Mouse (Mus musculus): ENCODE data around the gene Slc26a3. TPM values are rescaled to one million over a fixed set of nuclear protein-coding genes. Genes with fewer than 3 reads are reported as not detected.

The Slc26a3 gene
- polyA plus RNA-seq, 1 experiment from 2014 or later: 0.07 TPM

- no peak overlapping the region for H3K4me2 ChIP-seq (replicated peaks; ENCODE audit: low read depth, low read length)
- no peak overlapping the region for H3K9ac ChIP-seq (replicated peaks; ENCODE audit: low read length)
- no peak for ATAC-seq (ENCODE audit: low FRiP score, low TSS enrichment)
- no peaks in the 10 kb centered on the region for H3K36me3 ChIP-seq (ENCODE audit: insufficient read depth, low read length)
- no peaks in the 10 kb centered on the region for H3K9me3 ChIP-seq (ENCODE audit: low read length)
- H3K4me1 ChIP-seq (ENCODE audit: insufficient read depth, low read length): no peaks in the 10 kb centered on the region
- no peak overlapping the region for H3K4me3 ChIP-seq (ENCODE audit: low read length)
- 43% methylated on average over 6 of the region's 6 CpGs for WGBS
- H3K27ac ChIP-seq (ENCODE audit: low read length): no peak overlapping the region
- H3K27me3 ChIP-seq (ENCODE audit: insufficient read depth, low read length): no peaks in the 10 kb centered on the region
Observed at GRCm38 (mm10) chr12:31507718-31508364, 117.2 kb downstream of the Slc26a3 start.

- no peak overlapping the region for H3K9ac ChIP-seq (replicated peaks; ENCODE audit: low read length)
- no peak overlapping the region for H3K4me2 ChIP-seq (replicated peaks; ENCODE audit: low read depth, low read length)
- no peak overlapping the region for H3K27ac ChIP-seq (ENCODE audit: low read length)
- WGBS: 91% methylated on average over 6 of the region's 6 CpGs
- H3K9me3 ChIP-seq (ENCODE audit: low read length): no peaks in the 10 kb centered on the region
- H3K36me3 ChIP-seq (ENCODE audit: insufficient read depth, low read length): no peaks in the 10 kb centered on the region
- no peak for ATAC-seq (ENCODE audit: low FRiP score, low TSS enrichment)
- H3K4me1 ChIP-seq (ENCODE audit: insufficient read depth, low read length): no peaks in the 10 kb centered on the region
- H3K27me3 ChIP-seq (ENCODE audit: insufficient read depth, low read length): no peaks in the 10 kb centered on the region
- no peak overlapping the region for H3K4me3 ChIP-seq (ENCODE audit: low read length)
Observed at GRCm38 (mm10) chr12:31508496-31508895, 117.8 kb downstream of the Slc26a3 start.

GRCm38 (mm10) chr12:31511218-31511617 is 120.5 kb downstream of the Slc26a3 start:
- Histone ChIP-seq H3K4me1 (ENCODE audit: insufficient read depth, low read length) (no peaks in the 10 kb centered on the region), H3K4me3 (ENCODE audit: low read length) (no peak overlapping the region), H3K27ac (ENCODE audit: low read length) (no peak overlapping the region), H3K9me3 (ENCODE audit: low read length) (no peaks in the 10 kb centered on the region), H3K36me3 (ENCODE audit: insufficient read depth, low read length) (no peaks in the 10 kb centered on the region), H3K4me2 (replicated peaks; ENCODE audit: low read depth, low read length) (no peak overlapping the region), H3K27me3 (ENCODE audit: insufficient read depth, low read length) (no peaks in the 10 kb centered on the region), H3K9ac (replicated peaks; ENCODE audit: low read length) (no peak overlapping the region)
- whole genome bisulfite sequencing: 69% methylated on average over 4 of the region's 5 CpGs
- ATAC-seq (ENCODE audit: low FRiP score, low TSS enrichment): no peak

DNA sequence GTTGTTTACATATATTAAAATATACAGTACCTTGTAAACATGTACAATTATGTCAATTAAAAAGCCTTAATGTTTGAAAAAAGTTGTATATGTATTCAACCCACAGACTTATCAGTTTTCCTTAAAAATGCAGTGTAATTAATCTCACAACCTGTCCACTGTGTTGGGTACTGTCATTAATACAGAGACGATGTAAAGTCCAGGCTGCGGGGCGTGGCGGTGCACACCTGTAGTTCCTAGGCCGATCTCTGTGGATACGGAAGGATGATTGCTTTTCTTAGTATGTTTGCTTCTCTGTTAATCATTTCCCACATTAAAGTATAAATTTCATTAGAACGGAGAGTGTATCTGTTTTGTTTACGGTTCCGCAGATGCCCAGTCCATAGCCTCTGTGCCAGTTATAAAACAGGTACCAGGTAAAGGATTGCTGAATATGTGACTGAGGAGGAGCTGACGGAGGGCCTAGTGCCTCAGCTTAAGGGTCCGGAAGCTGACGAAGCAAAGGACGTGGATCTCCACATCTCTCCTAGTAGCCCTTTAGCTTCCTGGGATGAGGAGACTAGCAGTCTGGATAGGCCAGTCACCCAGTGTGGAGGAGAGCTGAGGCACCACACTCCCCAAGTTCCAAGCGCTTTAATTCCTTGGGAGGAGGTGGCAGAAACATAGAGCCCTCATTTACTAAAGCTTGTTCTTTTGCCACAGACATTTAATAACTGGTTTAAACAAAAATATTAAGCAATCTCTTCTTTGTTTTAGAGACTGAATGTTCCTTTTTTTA is 122.2 kb downstream of the Slc26a3 start:
- WGBS: 81% methylated on average over 14 of the region's 14 CpGs
- ATAC-seq (ENCODE audit: low FRiP score, low TSS enrichment): no peak
- no peak overlapping the region for H3K4me3 ChIP-seq (ENCODE audit: low read length)

GRCm38 (mm10) chr12:31513724-31514503 is 123.2 kb downstream of the Slc26a3 start:
- no peak overlapping the region for H3K27ac ChIP-seq (ENCODE audit: low read length)
- H3K27me3 ChIP-seq (ENCODE audit: insufficient read depth, low read length): no peaks in the 10 kb centered on the region
- no peaks in the 10 kb centered on the region for H3K36me3 ChIP-seq (ENCODE audit: insufficient read depth, low read length)
- H3K4me2 ChIP-seq (replicated peaks; ENCODE audit: low read depth, low read length): no peak overlapping the region
- no peak overlapping the region for H3K4me3 ChIP-seq (ENCODE audit: low read length)
- no peak for ATAC-seq (ENCODE audit: low FRiP score, low TSS enrichment)
- 68% methylated on average over 6 of the region's 6 CpGs for WGBS
- no peak overlapping the region for H3K9ac ChIP-seq (replicated peaks; ENCODE audit: low read length)
- H3K4me1 ChIP-seq (ENCODE audit: insufficient read depth, low read length): no peaks in the 10 kb centered on the region
- no peaks in the 10 kb centered on the region for H3K9me3 ChIP-seq (ENCODE audit: low read length)

More for the DNA sequence above, 122.2 kb downstream of the Slc26a3 start:
- H3K9ac ChIP-seq (replicated peaks; ENCODE audit: low read length): no peak overlapping the region
- no peaks in the 10 kb centered on the region for H3K4me1 ChIP-seq (ENCODE audit: insufficient read depth, low read length)
- no peak overlapping the region for H3K4me2 ChIP-seq (replicated peaks; ENCODE audit: low read depth, low read length)
- no peaks in the 10 kb centered on the region for H3K27me3 ChIP-seq (ENCODE audit: insufficient read depth, low read length)
- H3K9me3 ChIP-seq (ENCODE audit: low read length): no peaks in the 10 kb centered on the region
- no peak overlapping the region for H3K27ac ChIP-seq (ENCODE audit: low read length)
- H3K36me3 ChIP-seq (ENCODE audit: insufficient read depth, low read length): no peaks in the 10 kb centered on the region

DNA sequence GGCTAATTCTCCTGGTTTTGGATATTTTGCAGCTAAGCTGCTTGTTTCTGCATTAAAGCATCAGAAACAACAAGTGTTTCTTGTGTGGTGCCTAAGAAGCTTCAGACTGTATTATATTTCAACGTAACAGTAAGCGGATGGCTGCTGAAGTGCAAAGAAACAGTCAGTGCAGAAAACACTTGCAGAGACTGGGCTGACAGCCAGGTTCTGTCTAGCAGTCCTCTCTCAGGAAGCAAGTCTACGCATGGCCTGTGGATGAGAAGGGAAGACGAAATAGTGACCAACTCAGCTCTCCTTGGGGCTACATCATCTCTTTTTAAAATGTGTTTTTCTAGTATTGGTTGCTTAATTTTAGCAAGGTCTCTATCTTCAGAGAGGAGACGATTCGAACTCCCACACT is 129.4 kb downstream of the Slc26a3 start:
- WGBS: 66% methylated on average over 6 of the region's 6 CpGs
- Histone ChIP-seq H3K9ac (replicated peaks; ENCODE audit: low read length) (no peak overlapping the region), H3K9me3 (ENCODE audit: low read length) (no peaks in the 10 kb centered on the region), H3K27me3 (ENCODE audit: insufficient read depth, low read length) (no peaks in the 10 kb centered on the region), H3K4me3 (ENCODE audit: low read length) (no peak overlapping the region), H3K36me3 (ENCODE audit: insufficient read depth, low read length) (no peaks in the 10 kb centered on the region), H3K4me2 (replicated peaks; ENCODE audit: low read depth, low read length) (no peak overlapping the region), H3K4me1 (ENCODE audit: insufficient read depth, low read length) (no peaks in the 10 kb centered on the region), H3K27ac (ENCODE audit: low read length) (no peak overlapping the region)
- ATAC-seq (ENCODE audit: low FRiP score, low TSS enrichment): no peak

DNA sequence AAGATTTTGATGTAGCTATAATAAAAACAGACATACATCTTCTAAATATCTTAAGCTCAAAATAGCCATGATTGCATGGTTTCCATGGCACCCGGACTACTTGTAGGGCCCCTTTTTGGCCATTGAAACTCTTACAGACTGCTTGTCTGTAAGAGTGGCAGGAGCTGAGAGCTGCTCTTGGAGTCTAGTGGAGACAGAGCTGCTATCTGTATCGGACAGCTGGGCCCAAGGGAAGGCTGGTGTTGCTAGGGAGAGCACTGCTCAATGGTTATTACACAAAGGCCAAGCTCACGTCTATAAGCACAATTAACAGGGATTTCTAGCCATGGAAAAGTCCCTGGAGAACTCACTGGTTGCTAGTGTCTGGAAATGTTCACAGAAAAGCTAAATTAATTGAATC is 130.7 kb downstream of the Slc26a3 start:
- H3K4me2 ChIP-seq (replicated peaks; ENCODE audit: low read depth, low read length): no peak overlapping the region
- H3K9ac ChIP-seq (replicated peaks; ENCODE audit: low read length): no peak overlapping the region
- no peaks in the 10 kb centered on the region for H3K4me1 ChIP-seq (ENCODE audit: insufficient read depth, low read length)
- ATAC-seq (ENCODE audit: low FRiP score, low TSS enrichment): no peak
- no peak overlapping the region for H3K27ac ChIP-seq (ENCODE audit: low read length)
- H3K36me3 ChIP-seq (ENCODE audit: insufficient read depth, low read length): no peaks in the 10 kb centered on the region
- no peak overlapping the region for H3K4me3 ChIP-seq (ENCODE audit: low read length)
- no peaks in the 10 kb centered on the region for H3K9me3 ChIP-seq (ENCODE audit: low read length)
- 84% methylated on average over 3 of the region's 3 CpGs for WGBS
- H3K27me3 ChIP-seq (ENCODE audit: insufficient read depth, low read length): no peaks in the 10 kb centered on the region

Other genes with a start within 250 kb of the Slc26a3 start
- gene Gm6993, start 150.1 kb upstream of the Slc26a3 start, polyA plus RNA-seq (2015; fragmentation: Nextera tagmentation; extraction: Ambion mirVana): not detected in 2 replicates
- gene Lamb1, start 125.6 kb upstream of the Slc26a3 start, polyA plus RNA-seq (2015; fragmentation: Nextera tagmentation; extraction: Ambion mirVana): 174 and 175 TPM in 2 replicates
- gene Dld, start 39.4 kb upstream of the Slc26a3 start, polyA plus RNA-seq (2015; fragmentation: Nextera tagmentation; extraction: Ambion mirVana): 147 and 154 TPM in 2 replicates
- 11.9 and 16.5 TPM in 2 replicates for gene Cbll1, start 108.7 kb downstream of the Slc26a3 start, polyA plus RNA-seq (2015; fragmentation: Nextera tagmentation; extraction: Ambion mirVana)
- gene Slc26a4, start 169.1 kb downstream of the Slc26a3 start, polyA plus RNA-seq (2015; fragmentation: Nextera tagmentation; extraction: Ambion mirVana): 1.6 and 1.9 TPM in 2 replicates
- 25.7 and 29.2 TPM in 2 replicates for gene Bcap29, start 243.8 kb downstream of the Slc26a3 start, polyA plus RNA-seq (2015; fragmentation: Nextera tagmentation; extraction: Ambion mirVana)